Mouse (Mus musculus) CH12.LX (cell line): ENCODE data around the gene Srbd1. TPM values are rescaled to one million over a fixed set of nuclear protein-coding genes. Genes with fewer than 3 reads are reported as not detected.

Experiments used
- DNase-seq: peaks from one replicate; pipeline ENCODE4 v3.0.0-alpha.2; 2013; ENCODE audit errors: extremely low read depth
- H3K27ac ChIP-seq: 2 replicates; pipeline ENCODE4 v1.5.1; 2012; ENCODE audit warnings: low read depth, mild to moderate bottlenecking, control low read depth, moderate library complexity; ENCODE audit not compliant: insufficient read depth
- H3K27me3 ChIP-seq: replicated peaks from 2 replicates; pipeline ENCODE3; 2012; ENCODE audit warnings: inconsistent platforms
- H3K36me3 ChIP-seq, 2 experiments: replicated peaks in 1 of 2; 2 replicates each; pipeline versions ENCODE3 to v1.6.1; 2012; ENCODE audit warnings: inconsistent platforms in 1 of 2, low read length in 1 of 2, mild to moderate bottlenecking in 1 of 2, mixed read lengths in 1 of 2, moderate library complexity in 1 of 2; ENCODE audit not compliant: control insufficient read depth in 1 of 2, insufficient read depth in 1 of 2
- H3K4me1 ChIP-seq, 2 experiments: 2 replicates each; pipeline ENCODE4 v1.6.1; 2012; ENCODE audit warnings: inconsistent platforms in 1 of 2, moderate library complexity in 1 of 2; ENCODE audit not compliant: insufficient read depth in 2 of 2, control insufficient read depth in 1 of 2
- H3K4me2 ChIP-seq: 2 replicates; pipeline ENCODE4 v1.6.1; 2012; ENCODE audit warnings: low read depth, mild to moderate bottlenecking, control low read depth; ENCODE audit not compliant: poor library complexity, insufficient read depth, severe bottlenecking
- H3K4me3 ChIP-seq, 3 experiments: fragments of 150-350 bp in 1 of 3; sonication (generic) in 1 of 3; replicated peaks in 1 of 3; 2 replicates each; pipeline versions ENCODE3 to v1.5.1; 2011 to 2012; ENCODE audit warnings: low read depth in 2 of 3, low read length in 2 of 3, mild to moderate bottlenecking in 2 of 3, moderate library complexity in 2 of 3, control low read depth in 1 of 3, improper control_type of control experiment in 1 of 3, inconsistent platforms in 1 of 3, mixed read lengths in 1 of 3; ENCODE audit not compliant: poor library complexity in 1 of 3
- H3K79me2 ChIP-seq: replicated peaks from 2 replicates; pipeline ENCODE4 v1.6.1; 2012; ENCODE audit warnings: mild to moderate bottlenecking, moderate library complexity; ENCODE audit not compliant: control insufficient read depth, poor library complexity, insufficient read depth, severe bottlenecking; ENCODE audit errors: extremely low read depth
- H3K9ac ChIP-seq: 2 replicates; pipeline ENCODE4 v1.6.1; 2012; ENCODE audit warnings: low read depth, mild to moderate bottlenecking, control low read depth, moderate library complexity; ENCODE audit not compliant: insufficient read depth
- H3K9me3 ChIP-seq: replicated peaks from 2 replicates; pipeline ENCODE3; 2012; ENCODE audit warnings: low read length, inconsistent platforms, mixed read lengths
- ELF1 ChIP-seq: IDR thresholded peaks from 2 replicates; pipeline ENCODE4 v1.6.1; 2014; ENCODE audit warnings: low read depth, mild to moderate bottlenecking, inconsistent platforms, low read length, improper control_type of control experiment
- HCFC1 ChIP-seq: IDR thresholded peaks from 2 replicates; pipeline ENCODE4 v1.6.1; 2012; ENCODE audit warnings: low read depth, mild to moderate bottlenecking, inconsistent platforms, low read length, improper control_type of control experiment
- IRF4 ChIP-seq: IDR thresholded peaks from 2 replicates; pipeline ENCODE4 v1.6.1; 2014; ENCODE audit warnings: low read depth, mild to moderate bottlenecking, inconsistent platforms, low read length, improper control_type of control experiment
- MAFK ChIP-seq: IDR thresholded peaks from 2 replicates; pipeline ENCODE4 v1.6.1; 2011; ENCODE audit warnings: low read length, improper control_type of control experiment; ENCODE audit not compliant: insufficient replicate concordance
- MXI1 ChIP-seq: IDR thresholded peaks from 2 replicates; pipeline ENCODE4 v1.6.1; 2011; ENCODE audit warnings: mild to moderate bottlenecking, low read depth, low read length, improper control_type of control experiment
- NELFE ChIP-seq: IDR thresholded peaks from 2 replicates; pipeline ENCODE4 v1.6.1; 2011; ENCODE audit warnings: low read depth, low read length, improper control_type of control experiment
- SIN3A ChIP-seq: IDR thresholded peaks from 2 replicates; pipeline ENCODE4 v1.6.1; 2012; ENCODE audit warnings: low read length, improper control_type of control experiment, inconsistent platforms
- TCF12 ChIP-seq: IDR thresholded peaks from 2 replicates; pipeline ENCODE4 v1.6.1; 2014; ENCODE audit warnings: low read depth, mild to moderate bottlenecking, inconsistent platforms, low read length, improper control_type of control experiment
- USF1 ChIP-seq: IDR thresholded peaks from 2 replicates; pipeline ENCODE4 v1.6.1; 2014; ENCODE audit warnings: low read depth, mild to moderate bottlenecking, inconsistent platforms, low read length, improper control_type of control experiment
- USF2 ChIP-seq: conservative IDR thresholded peaks from 2 replicates; pipeline ENCODE4 v1.6.1; 2011; ENCODE audit warnings: low read depth, low read length, improper control_type of control experiment
- ZNF384 ChIP-seq: IDR thresholded peaks from 2 replicates; pipeline ENCODE4 v1.6.1; 2012; ENCODE audit warnings: low read depth, low read length, improper control_type of control experiment, inconsistent platforms
- dilution Hi-C: fragments of 300-500 bp; cut with MboI; formaldehyde crosslinking; loops from 2 replicates; pipeline ENCODE4 v1.14.3; 2020; ENCODE audit warnings: low sequenced_read_pairs; ENCODE audit not compliant: extremely low pct_unique_long_range_greater_than_20kb, extremely low pct_ligation_motif_present
- in situ Hi-C: fragments of 300-500 bp; cut with MboI; formaldehyde crosslinking; loops from 3 replicates; pipeline ENCODE4 v1.14.3; 2019; ENCODE audit warnings: low sequenced_read_pairs, low pct_ligation_motif_present, low pct_unique_long_range_greater_than_20kb, mixed read lengths
- polyA plus RNA-seq: library from polyadenylated mRNA; unstranded; fragments of >175 nt; gene quantifications from 2 replicates; pipeline ENCODE4 v1.2.1, GENCODE M21; 2012; ENCODE audit warnings: low read depth; ENCODE audit not compliant: insufficient read length
- total RNA-seq, 2 experiments: library from RNA; depleted of rRNA; stranded (reverse); fragments of 300-350 nt in 1 of 2; fragments of >200 nt in 1 of 2; gene quantifications; 2 replicates each; pipeline ENCODE4 v1.2.3; 2012 to 2014

Gene Srbd1
- total and polyA plus RNA-seq, 3 experiments: 21.5 to 34.5 (median 24.8) TPM

GRCm38 (mm10) chr17:86183788-86184187 lies 38.8 kb upstream of the Srbd1 start:
- Histone ChIP-seq H3K4me3 (no peak overlapping the region), H3K27ac (no peak overlapping the region), H3K9me3 (no peaks in the 10 kb centered on the region), H3K79me2 (peaks cover 15% of the 10 kb centered on the region), H3K9ac (no peak overlapping the region), H3K27me3 (no peaks in the 10 kb centered on the region), H3K36me3 (peaks cover 2 to 65% of the 10 kb centered on the region in 2 experiments), H3K4me1 (peaks cover 10 to 50% of the 10 kb centered on the region in 2 experiments), H3K4me2 (no peak overlapping the region)
- no peak for TF ChIP-seq ELF1
- dilution Hi-C loops (no loop called here), in situ Hi-C loops (no loop called here)
- DNase-seq: no peak

- peaks cover 40 to 83% of the 10 kb centered on the region in 2 experiments for H3K36me3 ChIP-seq
- H3K79me2 ChIP-seq: peaks cover 22% of the 10 kb centered on the region
- dilution Hi-C loops: no loop called here
- TF ChIP-seq SIN3A (no peak), HCFC1 (no peak), NELFE (no peak), USF1 (no peak), TCF12 (no peak), MAFK (no peak), MXI1 (no peak), USF2 (no peak)
- no peak for DNase-seq
- H3K27me3 ChIP-seq: no peaks in the 10 kb centered on the region
- no peak overlapping the region for H3K4me2 ChIP-seq
- H3K4me3 ChIP-seq: no peak overlapping the region
- no peak overlapping the region for H3K9ac ChIP-seq
- H3K27ac ChIP-seq: no peak overlapping the region
- in situ Hi-C loops: no loop called here
- no peaks in the 10 kb centered on the region for H3K9me3 ChIP-seq
- peaks cover 6 to 45% of the 10 kb centered on the region in 2 experiments; a peak in 3 of 4 replicates for H3K4me1 ChIP-seq
Observed at GRCm38 (mm10) chr17:86176722-86177121, 31.7 kb upstream of the Srbd1 start.

- in situ Hi-C loops (no loop called here), dilution Hi-C loops (no loop called here)
- Histone ChIP-seq H3K9ac (no peak overlapping the region), H3K4me2 (no peak overlapping the region), H3K4me1 (peaks cover 9 to 56% of the 10 kb centered on the region in 2 experiments), H3K27ac (no peak overlapping the region), H3K79me2 (peaks cover 32% of the 10 kb centered on the region), H3K9me3 (no peaks in the 10 kb centered on the region), H3K27me3 (no peaks in the 10 kb centered on the region), H3K4me3 (no peak overlapping the region), H3K36me3 (peaks cover 41 to 86% of the 10 kb centered on the region in 2 experiments)
- TF ChIP-seq ZNF384: peak; percentile 78
- no peak for TF ChIP-seq IRF4
- DNase-seq: no peak
Observed at GRCm38 (mm10) chr17:86175516-86175915, 30.5 kb upstream of the Srbd1 start.
